Mouse (Mus musculus) stomach, postnatal 0 days (tissue): ENCODE data around the gene Senp5. TPM values are rescaled to one million over a fixed set of nuclear protein-coding genes. Genes with fewer than 3 reads are reported as not detected.
A peak's percentile ranks its signal among the peaks of the same experiment; 100 is the strongest.

Experiments used
- ATAC-seq: fragments of 200-750 bp; cut with Nextera tagmentation; 2 replicates; pipeline ENCODE4 v1.8.0; 2017; ENCODE audit not compliant: low FRiP score, low TSS enrichment
- DNase-seq: peaks from one replicate; pipeline ENCODE4 v3.0.0-alpha.2; 2016; ENCODE audit warnings: low spot score
- H3K27ac ChIP-seq: fragments of 300-500 bp; sonication (generic); replicated peaks from 2 replicates; pipeline ENCODE4 v1.5.1; 2014; ENCODE audit warnings: mild to moderate bottlenecking, control low read depth
- H3K27me3 ChIP-seq: fragments of 300-500 bp; sonication (generic); 2 replicates; pipeline ENCODE4 v1.6.1; 2014; ENCODE audit warnings: low read length; ENCODE audit not compliant: control insufficient read depth, insufficient read depth
- H3K36me3 ChIP-seq: fragments of 300-500 bp; sonication (generic); 2 replicates; pipeline ENCODE4 v1.6.1; 2014; ENCODE audit warnings: low read length, mixed read lengths; ENCODE audit not compliant: control insufficient read depth, insufficient read depth
- H3K4me1 ChIP-seq: fragments of 300-500 bp; sonication (generic); replicated peaks from 2 replicates; pipeline ENCODE4 v1.6.1; 2014; ENCODE audit warnings: antibody characterized with exemption; ENCODE audit not compliant: control insufficient read depth, insufficient read depth
- H3K4me2 ChIP-seq: fragments of 300-500 bp; sonication (generic); replicated peaks from 2 replicates; pipeline ENCODE4 v1.6.1; 2014; ENCODE audit warnings: low read depth, mild to moderate bottlenecking, control low read depth, moderate library complexity
- H3K4me3 ChIP-seq: fragments of 300-500 bp; sonication (generic); 2 replicates; pipeline ENCODE4 v1.5.1; 2014; ENCODE audit warnings: low read depth, low read length, control low read depth
- H3K9ac ChIP-seq: fragments of 300-500 bp; sonication (generic); 2 replicates; pipeline ENCODE4 v1.6.1; 2014; ENCODE audit warnings: mild to moderate bottlenecking, low read length, control low read depth, mixed read lengths
- H3K9me3 ChIP-seq: fragments of 300-500 bp; sonication (generic); 2 replicates; pipeline ENCODE4 v1.6.1; 2016; ENCODE audit warnings: low read length; ENCODE audit not compliant: control insufficient read depth
- CTCF ChIP-seq: IDR thresholded peaks from 2 replicates; pipeline ENCODE4 v1.5.1; 2016; ENCODE audit warnings: antibody characterized with exemption, low read depth, mild to moderate bottlenecking, moderate library complexity
- EP300 ChIP-seq: optimal IDR thresholded peaks from 2 replicates; pipeline ENCODE3; 2016; ENCODE audit warnings: antibody characterized with exemption
- WGBS: fragments of 180-500 bp; shearing (Covaris S2); extraction: QIAGEN DNeasy Blood & Tissue Kit; methylation state at CpG from one replicate; pipeline ENCODE4 v1.1.7; 2014; 5-methylcytosine and 5-hydroxymethylcytosine counted together
- polyA plus RNA-seq: library from polyadenylated mRNA; unstranded; fragments of >200 nt; fragmentation: Nextera tagmentation; extraction: Ambion mirVana; gene quantifications from 2 replicates; pipeline ENCODE4 v1.2.1, GENCODE M21; 2015

Senp5 gene
- polyA plus RNA-seq, 1 experiment from 2014 or later, result 5.4 TPM

GRCm38 (mm10) chr16:31945372-31945771 is 57.7 kb downstream of the Senp5 start:
- TF ChIP-seq CTCF (no peak), EP300 (no peak)
- Histone ChIP-seq H3K4me2 (no peak overlapping the region), H3K27me3 (no peaks in the 10 kb centered on the region), H3K4me1 (no peaks in the 10 kb centered on the region; the same call in 1 of the 2 replicates), H3K9ac (no peak overlapping the region), H3K9me3 (no peaks in the 10 kb centered on the region), H3K36me3 (no peaks in the 10 kb centered on the region), H3K4me3 (no peak overlapping the region), H3K27ac (no peak overlapping the region)
- 83% methylated on average over 6 of the region's 6 CpGs for WGBS
- ATAC-seq (no peak), DNase-seq (no peak)

GRCm38 (mm10) chr16:31944698-31945255 is 58.3 kb downstream of the Senp5 start:
- no peak overlapping the region for H3K4me2 ChIP-seq
- TF ChIP-seq EP300, result no peak
- no peak for TF ChIP-seq CTCF
- no peaks in the 10 kb centered on the region; the same call in 1 of the 2 replicates for H3K4me1 ChIP-seq
- H3K4me3 ChIP-seq, result no peak overlapping the region
- H3K9ac ChIP-seq, result no peak overlapping the region
- H3K9me3 ChIP-seq, result no peaks in the 10 kb centered on the region
- H3K27me3 ChIP-seq, result no peaks in the 10 kb centered on the region
- H3K27ac ChIP-seq, result no peak overlapping the region
- ATAC-seq, result no peak
- no peak for DNase-seq
- H3K36me3 ChIP-seq, result no peaks in the 10 kb centered on the region
- 86% methylated on average over 12 of the region's 12 CpGs for WGBS

- Histone ChIP-seq H3K9ac (0 out of 2 replicates have a peak overlapping the region, but pooled peaks have one; percentile 50), H3K27ac (no peak overlapping the region), H3K27me3 (no peaks in the 10 kb centered on the region), H3K4me3 (no peak overlapping the region), H3K9me3 (no peaks in the 10 kb centered on the region), H3K36me3 (no peaks in the 10 kb centered on the region), H3K4me1 (no peaks in the 10 kb centered on the region; the same call in 1 of the 2 replicates), H3K4me2 (no peak overlapping the region)
- peak; percentile 84 for TF ChIP-seq CTCF
- no peak for TF ChIP-seq EP300
- WGBS, result 5% methylated on average over 10 of the region's 10 CpGs
- ATAC-seq (peak; percentile 51; the same call in 1 of the 2 replicates), DNase-seq (peak; percentile 85)
These were observed 59.1 kb downstream of the Senp5 start for GRCm38 (mm10) chr16:31943980-31944379.

- Histone ChIP-seq H3K9me3 (no peaks in the 10 kb centered on the region), H3K9ac (no peak overlapping the region), H3K4me1 (no peaks in the 10 kb centered on the region), H3K4me3 (no peak overlapping the region), H3K27ac (no peak overlapping the region), H3K27me3 (no peaks in the 10 kb centered on the region), H3K4me2 (no peak overlapping the region), H3K36me3 (no peaks in the 10 kb centered on the region)
- 68% methylated on average over 2 of the region's 2 CpGs for WGBS
- DNase-seq (no peak), ATAC-seq (no peak)
- TF ChIP-seq CTCF (no peak), EP300 (no peak)
These were observed 62.5 kb downstream of the Senp5 start for GRCm38 (mm10) chr16:31940586-31940985.

GRCm38 (mm10) chr16:31938856-31939255 is 64.2 kb downstream of the Senp5 start:
- Histone ChIP-seq H3K9ac (no peak overlapping the region), H3K36me3 (no peaks in the 10 kb centered on the region), H3K4me3 (no peak overlapping the region), H3K4me1 (no peaks in the 10 kb centered on the region; the same call in 1 of the 2 replicates), H3K9me3 (no peaks in the 10 kb centered on the region), H3K27ac (no peak overlapping the region), H3K4me2 (no peak overlapping the region), H3K27me3 (no peaks in the 10 kb centered on the region)
- DNase-seq, result no peak
- WGBS, result 68% methylated on average over 6 of the region's 6 CpGs
- no peak for ATAC-seq
- no peak for TF ChIP-seq EP300

- Histone ChIP-seq H3K4me3 (no peak overlapping the region), H3K36me3 (no peaks in the 10 kb centered on the region), H3K27me3 (no peaks in the 10 kb centered on the region), H3K4me2 (no peak overlapping the region), H3K9me3 (no peaks in the 10 kb centered on the region), H3K27ac (no peak overlapping the region), H3K9ac (no peak overlapping the region), H3K4me1 (no peaks in the 10 kb centered on the region; the same call in 1 of the 2 replicates)
- TF ChIP-seq CTCF, result peak; percentile 27; the same call in 1 of the 2 replicates
- no peak for TF ChIP-seq EP300
- DNase-seq (no peak), ATAC-seq (no peak)
- 85% methylated on average over 4 of the region's 4 CpGs for WGBS
These were observed 66.5 kb downstream of the Senp5 start for GRCm38 (mm10) chr16:31936568-31936967.
